Mouse (Mus musculus): ENCODE measurements around the gene 3110082J24Rik. TPM values are rescaled to one million over a fixed set of nuclear protein-coding genes. Genes with fewer than 3 reads are reported as not detected.

Gene 3110082J24Rik
- total and polyA plus RNA-seq, 3 experiments, result not detected

- ATAC-seq (ENCODE audit: extremely low read depth, insufficient number of reproducible peaks, low FRiP score, poor library complexity, severe bottlenecking) (no peak), DNase-seq (ENCODE audit: low spot score) (no peak)
- Histone ChIP-seq H3K4me1 (ENCODE audit: insufficient read depth, low read depth, low read length) (peaks cover 19% of the 10 kb centered on the region), H3K27me3 (ENCODE audit: insufficient read depth, low read length) (no peaks in the 10 kb centered on the region), H3K9me3 (replicated peaks) (no peaks in the 10 kb centered on the region), H3K4me3 (ENCODE audit: low read depth, low read length) (no peak overlapping the region), H3K36me3 (replicated peaks) (peaks cover 35% of the 10 kb centered on the region)
- TF ChIP-seq GATA1 (IDR thresholded peaks at IDR 0.05; ENCODE audit: borderline replicate concordance, low read length), result no peak
- no peak for TF ChIP-seq POLR2AphosphoS5 (IDR thresholded peaks at IDR 0.05; ENCODE audit: insufficient replicate concordance, low read depth, low read length)
- no peak for TF ChIP-seq GATA2 (IDR thresholded peaks at IDR 0.05; ENCODE audit: borderline replicate concordance, low read depth, low read length)
- no peak for TF ChIP-seq TAL1 (conservative IDR thresholded peaks at IDR 0.05; ENCODE audit: low read depth, low read length)
- no peak for TF ChIP-seq CTCF (IDR thresholded peaks at IDR 0.05; ENCODE audit: low read depth, low read length)
These were observed 46.1 kb upstream of the 3110082J24Rik start for GRCm38 (mm10) chr5:30152007-30152406.

GRCm38 (mm10) chr5:30148133-30148920 lies 42.4 kb upstream of the 3110082J24Rik start:
- DNase-seq (ENCODE audit: low spot score) (no peak), ATAC-seq (ENCODE audit: extremely low read depth, insufficient number of reproducible peaks, low FRiP score, poor library complexity, severe bottlenecking) (no peak)
- Histone ChIP-seq H3K27me3 (ENCODE audit: insufficient read depth, low read length) (no peaks in the 10 kb centered on the region), H3K4me3 (ENCODE audit: low read depth, low read length) (no peak overlapping the region), H3K4me1 (ENCODE audit: insufficient read depth, low read depth, low read length) (peaks cover 10% of the 10 kb centered on the region), H3K9me3 (replicated peaks) (no peaks in the 10 kb centered on the region), H3K36me3 (replicated peaks) (peaks cover 68% of the 10 kb centered on the region)
- TF ChIP-seq CTCF (IDR thresholded peaks at IDR 0.05; ENCODE audit: low read depth, low read length), result no peak

- Histone ChIP-seq H3K36me3 (replicated peaks) (peaks cover 86% of the 10 kb centered on the region), H3K4me1 (ENCODE audit: insufficient read depth, low read depth, low read length) (peaks cover 8% of the 10 kb centered on the region), H3K9me3 (replicated peaks) (no peaks in the 10 kb centered on the region), H3K27me3 (ENCODE audit: insufficient read depth, low read length) (no peaks in the 10 kb centered on the region), H3K4me3 (ENCODE audit: low read depth, low read length) (no peak overlapping the region)
- TF ChIP-seq GATA2 (IDR thresholded peaks at IDR 0.05; ENCODE audit: borderline replicate concordance, low read depth, low read length) (no peak), POLR2AphosphoS5 (IDR thresholded peaks at IDR 0.05; ENCODE audit: insufficient replicate concordance, low read depth, low read length) (no peak), GATA1 (IDR thresholded peaks at IDR 0.05; ENCODE audit: borderline replicate concordance, low read length) (no peak), TAL1 (conservative IDR thresholded peaks at IDR 0.05; ENCODE audit: low read depth, low read length) (no peak), CTCF (IDR thresholded peaks at IDR 0.05; ENCODE audit: low read depth, low read length) (no peak)
- no peak for DNase-seq (ENCODE audit: low spot score)
- no peak for ATAC-seq (ENCODE audit: extremely low read depth, insufficient number of reproducible peaks, low FRiP score, poor library complexity, severe bottlenecking)
These were observed 40.6 kb upstream of the 3110082J24Rik start for GRCm38 (mm10) chr5:30146526-30146925.

- no peak for DNase-seq (ENCODE audit: low spot score)
- no peak for TF ChIP-seq TAL1 (conservative IDR thresholded peaks at IDR 0.05; ENCODE audit: low read depth, low read length)
- ATAC-seq (ENCODE audit: extremely low read depth, insufficient number of reproducible peaks, low FRiP score, poor library complexity, severe bottlenecking), result no peak
- Histone ChIP-seq H3K36me3 (replicated peaks) (peaks cover 90% of the 10 kb centered on the region), H3K27me3 (ENCODE audit: insufficient read depth, low read length) (no peaks in the 10 kb centered on the region), H3K9me3 (replicated peaks) (no peaks in the 10 kb centered on the region), H3K4me1 (ENCODE audit: insufficient read depth, low read depth, low read length) (no peaks in the 10 kb centered on the region), H3K4me3 (ENCODE audit: low read depth, low read length) (no peak overlapping the region)
These were observed 32.3 kb upstream of the 3110082J24Rik start for GRCm38 (mm10) chr5:30138193-30138592.

GRCm38 (mm10) chr5:30137271-30137670 lies 31.4 kb upstream of the 3110082J24Rik start:
- no peaks in the 10 kb centered on the region for H3K9me3 ChIP-seq (replicated peaks)
- ATAC-seq (ENCODE audit: extremely low read depth, insufficient number of reproducible peaks, low FRiP score, poor library complexity, severe bottlenecking) (no peak), DNase-seq (ENCODE audit: low spot score) (no peak)
- TF ChIP-seq POLR2AphosphoS5 (IDR thresholded peaks at IDR 0.05; ENCODE audit: insufficient replicate concordance, low read depth, low read length) (no peak), CTCF (IDR thresholded peaks at IDR 0.05; ENCODE audit: low read depth, low read length) (no peak), GATA1 (IDR thresholded peaks at IDR 0.05; ENCODE audit: borderline replicate concordance, low read length) (no peak), TAL1 (conservative IDR thresholded peaks at IDR 0.05; ENCODE audit: low read depth, low read length) (no peak), GATA2 (IDR thresholded peaks at IDR 0.05; ENCODE audit: borderline replicate concordance, low read depth, low read length) (no peak)
- no peak overlapping the region for H3K4me3 ChIP-seq (ENCODE audit: low read depth, low read length)
- peaks cover 89% of the 10 kb centered on the region for H3K36me3 ChIP-seq (replicated peaks)
- no peaks in the 10 kb centered on the region for H3K27me3 ChIP-seq (ENCODE audit: insufficient read depth, low read length)
- H3K4me1 ChIP-seq (ENCODE audit: insufficient read depth, low read depth, low read length), result no peaks in the 10 kb centered on the region

- H3K9me3 ChIP-seq (replicated peaks), result no peaks in the 10 kb centered on the region
- H3K4me1 ChIP-seq (ENCODE audit: insufficient read depth, low read depth, low read length), result no peaks in the 10 kb centered on the region
- DNase-seq (ENCODE audit: low spot score) (no peak), ATAC-seq (ENCODE audit: extremely low read depth, insufficient number of reproducible peaks, low FRiP score, poor library complexity, severe bottlenecking) (no peak)
- TF ChIP-seq GATA2 (IDR thresholded peaks at IDR 0.05; ENCODE audit: borderline replicate concordance, low read depth, low read length), result no peak
- TF ChIP-seq CTCF (IDR thresholded peaks at IDR 0.05; ENCODE audit: low read depth, low read length), result no peak
- TF ChIP-seq GATA1 (IDR thresholded peaks at IDR 0.05; ENCODE audit: borderline replicate concordance, low read length), result no peak
- no peak for TF ChIP-seq POLR2AphosphoS5 (IDR thresholded peaks at IDR 0.05; ENCODE audit: insufficient replicate concordance, low read depth, low read length)
- no peak for TF ChIP-seq TAL1 (conservative IDR thresholded peaks at IDR 0.05; ENCODE audit: low read depth, low read length)
- peaks cover 87% of the 10 kb centered on the region for H3K36me3 ChIP-seq (replicated peaks)
- no peaks in the 10 kb centered on the region for H3K27me3 ChIP-seq (ENCODE audit: insufficient read depth, low read length)
- H3K4me3 ChIP-seq (ENCODE audit: low read depth, low read length), result no peak overlapping the region
These were observed 29.9 kb upstream of the 3110082J24Rik start for GRCm38 (mm10) chr5:30135711-30136231.
